Mouse (Mus musculus): Measurements from ENCODE around the gene Gm12394. TPM values are rescaled to one million over a fixed set of nuclear protein-coding genes. Genes with fewer than 3 reads are reported as not detected.
A peak's percentile ranks its signal among the peaks of the same experiment; 100 is the strongest.
"Not testable (repeated sequence)": the region's sequence is repeated elsewhere in the genome, so short reads cannot be mapped to it uniquely, and the experiment has no call there.

Gene Gm12394
- total RNA-seq, 2 experiments from 2014 or later = not detected

GRCm38 (mm10) chr4:42868193-42868592 lies 11.6 kb upstream of the Gm12394 start:
- ATAC-seq (replicated peaks; ENCODE audit: low FRiP score, low TSS enrichment, poor library complexity, severe bottlenecking) = no peak

- ATAC-seq (replicated peaks; ENCODE audit: low FRiP score, low TSS enrichment, poor library complexity, severe bottlenecking) = peak; percentile 84
These were observed 10.8 kb upstream of the Gm12394 start for GRCm38 (mm10) chr4:42867390-42867789.

GRCm38 (mm10) chr4:42863487-42863886 lies 6.9 kb upstream of the Gm12394 start:
- ATAC-seq (replicated peaks; ENCODE audit: low FRiP score, low TSS enrichment, poor library complexity, severe bottlenecking) = not testable (repeated sequence)

- peak; percentile 98 for ATAC-seq (replicated peaks; ENCODE audit: low FRiP score, low TSS enrichment, poor library complexity, severe bottlenecking)
These were observed 3.9 kb upstream of the Gm12394 start for GRCm38 (mm10) chr4:42860483-42860882.

GRCm38 (mm10) chr4:42853788-42854187 lies 2.8 kb downstream of the Gm12394 start, which contains the start of gene Fam205a1:
Fam205a1 (minus strand) TSS chr4:42853888.
- not testable (repeated sequence) for ATAC-seq (replicated peaks; ENCODE audit: low FRiP score, low TSS enrichment, poor library complexity, severe bottlenecking)

- not testable (repeated sequence) for ATAC-seq (replicated peaks; ENCODE audit: low FRiP score, low TSS enrichment, poor library complexity, severe bottlenecking)
These were observed 82.7 kb downstream of the Gm12394 start, which contains the start of gene Ccl21a for GRCm38 (mm10) chr4:42773893-42774292. Ccl21a (minus strand) TSS chr4:42773993.

GRCm38 (mm10) chr4:42756477-42756876 lies 100.1 kb downstream of the Gm12394 start, which contains the start of gene Ccl19:
Ccl19 (minus strand) TSS chr4:42756577.
- ATAC-seq (replicated peaks; ENCODE audit: low FRiP score, low TSS enrichment, poor library complexity, severe bottlenecking) = not testable (repeated sequence)

- not testable (repeated sequence) for ATAC-seq (replicated peaks; ENCODE audit: low FRiP score, low TSS enrichment, poor library complexity, severe bottlenecking)
These were observed 121.3 kb downstream of the Gm12394 start, which contains the start of gene 4930578G10Rik for GRCm38 (mm10) chr4:42735245-42735644. 4930578G10Rik (plus strand) TSS chr4:42735545.

Other genes starting within 250 kb of the Gm12394 start
- not detected in 2 replicates for gene Gm10591, start 244.6 kb downstream of the Gm12394 start, total RNA-seq (2014; fragmentation: Nextera tagmentation)
- not detected in 2 replicates for gene Gm10591, start 244.6 kb downstream of the Gm12394 start, total RNA-seq (2017)
- gene Gm2564, start 227.1 kb downstream of the Gm12394 start, total RNA-seq (2014; fragmentation: Nextera tagmentation) = not detected in 2 replicates
- not detected in 2 replicates for gene Gm2564, start 227.1 kb downstream of the Gm12394 start, total RNA-seq (2017)
- gene Ccl27b, start 201.5 kb downstream of the Gm12394 start, total RNA-seq (2014; fragmentation: Nextera tagmentation) = not detected in 2 replicates
- not detected in 2 replicates for gene Ccl27b, start 201.5 kb downstream of the Gm12394 start, total RNA-seq (2017)
- gene Il11ra2, start 194.9 kb downstream of the Gm12394 start, total RNA-seq (2014; fragmentation: Nextera tagmentation) = not detected in 2 replicates
- gene Il11ra2, start 194.9 kb downstream of the Gm12394 start, total RNA-seq (2017) = not detected in 2 replicates
- gene 4930578G10Rik, start 121.2 kb downstream of the Gm12394 start, total RNA-seq (2014; fragmentation: Nextera tagmentation) = not detected in 2 replicates
- not detected in 2 replicates for gene 4930578G10Rik, start 121.2 kb downstream of the Gm12394 start, total RNA-seq (2017)
- not detected in 2 replicates for gene Ccl19, start 100.2 kb downstream of the Gm12394 start, total RNA-seq (2014; fragmentation: Nextera tagmentation)
- gene Ccl19, start 100.2 kb downstream of the Gm12394 start, total RNA-seq (2017) = not detected in 2 replicates
- gene Ccl21a, start 82.8 kb downstream of the Gm12394 start, total RNA-seq (2014; fragmentation: Nextera tagmentation) = not detected in 2 replicates
- not detected in 2 replicates for gene Ccl21a, start 82.8 kb downstream of the Gm12394 start, total RNA-seq (2017)
- gene Fam205a1, start 2.9 kb downstream of the Gm12394 start, total RNA-seq (2014; fragmentation: Nextera tagmentation) = 0.94 TPM in 1 of 2 replicates, not detected in the other
- not detected in 2 replicates for gene Fam205a1, start 2.9 kb downstream of the Gm12394 start, total RNA-seq (2017)
- gene Fam205c, start 17.5 kb upstream of the Gm12394 start, total RNA-seq (2014; fragmentation: Nextera tagmentation) = not detected in 2 replicates
- not detected in 2 replicates for gene Fam205c, start 17.5 kb upstream of the Gm12394 start, total RNA-seq (2017)
- gene Phf24, start 59.9 kb upstream of the Gm12394 start, total RNA-seq (2014; fragmentation: Nextera tagmentation) = not detected in 2 replicates
- 0.08 TPM in 1 of 2 replicates, not detected in the other for gene Phf24, start 59.9 kb upstream of the Gm12394 start, total RNA-seq (2017)
- gene Dnajb5, start 93.0 kb upstream of the Gm12394 start, total RNA-seq (2014; fragmentation: Nextera tagmentation) = 0.87 and 2.2 TPM in 2 replicates
- gene Dnajb5, start 93.0 kb upstream of the Gm12394 start, total RNA-seq (2017) = 0.09 TPM in 1 of 2 replicates, not detected in the other
- not detected in 2 replicates for gene 1700022I11Rik, start 112.8 kb upstream of the Gm12394 start, total RNA-seq (2014; fragmentation: Nextera tagmentation)
- gene 1700022I11Rik, start 112.8 kb upstream of the Gm12394 start, total RNA-seq (2017) = 1.3 and 3.4 TPM in 2 replicates
- 186 and 244 TPM in 2 replicates for gene Vcp, start 143.7 kb upstream of the Gm12394 start, total RNA-seq (2014; fragmentation: Nextera tagmentation)
- 269 and 346 TPM in 2 replicates for gene Vcp, start 143.7 kb upstream of the Gm12394 start, total RNA-seq (2017)
- 24.2 and 35.5 TPM in 2 replicates for gene Fancg, start 153.7 kb upstream of the Gm12394 start, total RNA-seq (2014; fragmentation: Nextera tagmentation)
- 8.3 and 8.5 TPM in 2 replicates for gene Fancg, start 153.7 kb upstream of the Gm12394 start, total RNA-seq (2017)
- gene Pigo, start 169.0 kb upstream of the Gm12394 start, total RNA-seq (2014; fragmentation: Nextera tagmentation) = 14.7 and 20.3 TPM in 2 replicates
- 8.3 and 11.0 TPM in 2 replicates for gene Pigo, start 169.0 kb upstream of the Gm12394 start, total RNA-seq (2017)
- 207 and 223 TPM in 2 replicates for gene Stoml2, start 174.9 kb upstream of the Gm12394 start, total RNA-seq (2014; fragmentation: Nextera tagmentation)
- gene Stoml2, start 174.9 kb upstream of the Gm12394 start, total RNA-seq (2017) = 190 and 198 TPM in 2 replicates
- gene Fam214b, start 189.4 kb upstream of the Gm12394 start, total RNA-seq (2014; fragmentation: Nextera tagmentation) = 1.8 and 2.5 TPM in 2 replicates
- 1.0 TPM in 2 replicates for gene Fam214b, start 189.4 kb upstream of the Gm12394 start, total RNA-seq (2017)
- 2.5 and 2.9 TPM in 2 replicates for gene Unc13b, start 202.2 kb upstream of the Gm12394 start, total RNA-seq (2014; fragmentation: Nextera tagmentation)
- gene Unc13b, start 202.2 kb upstream of the Gm12394 start, total RNA-seq (2017) = 0.52 and 3.2 TPM in 2 replicates

Measured in megakaryocyte-erythroid progenitor cell, adult 5-6 weeks (primary cell).